Mouse (Mus musculus): Measurements from ENCODE around the gene Fgf4. TPM values are rescaled to one million over a fixed set of nuclear protein-coding genes. Genes with fewer than 3 reads are reported as not detected.

Gene Fgf4
- total RNA-seq, 4 experiments from 2014 or later, result not detected

- DNase-seq (ENCODE audit: low spot score in 2 of 2), result no peak
Measured at GRCm38 (mm10) chr7:144908705-144909104, 61.5 kb downstream of the Fgf4 start.

DNA sequence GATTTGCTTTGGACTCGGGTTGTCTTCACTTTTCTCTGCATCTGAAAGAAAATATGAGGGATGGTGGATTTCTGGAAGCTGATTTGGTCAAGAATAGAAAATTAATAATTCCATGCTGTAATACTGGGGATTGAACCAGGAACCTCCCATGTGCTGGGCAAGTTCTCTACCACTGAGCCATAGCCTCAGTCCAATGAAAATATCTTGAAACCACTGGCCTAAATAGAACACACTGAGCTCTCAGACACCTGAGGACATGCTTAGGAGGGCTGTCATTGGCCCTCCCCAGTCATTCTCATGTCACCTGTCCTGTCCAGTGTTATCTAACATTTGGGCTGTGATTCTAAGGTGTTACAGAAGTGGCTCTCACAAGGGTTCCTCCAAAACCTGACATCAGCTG is 64.0 kb downstream of the Fgf4 start:
- peak in 1 of 2 experiments; percentile 6 for DNase-seq (ENCODE audit: low spot score in 2 of 2)

GRCm38 (mm10) chr7:144912897-144913296 is 65.7 kb downstream of the Fgf4 start:
- DNase-seq (ENCODE audit: low spot score in 2 of 2), result no peak

DNA sequence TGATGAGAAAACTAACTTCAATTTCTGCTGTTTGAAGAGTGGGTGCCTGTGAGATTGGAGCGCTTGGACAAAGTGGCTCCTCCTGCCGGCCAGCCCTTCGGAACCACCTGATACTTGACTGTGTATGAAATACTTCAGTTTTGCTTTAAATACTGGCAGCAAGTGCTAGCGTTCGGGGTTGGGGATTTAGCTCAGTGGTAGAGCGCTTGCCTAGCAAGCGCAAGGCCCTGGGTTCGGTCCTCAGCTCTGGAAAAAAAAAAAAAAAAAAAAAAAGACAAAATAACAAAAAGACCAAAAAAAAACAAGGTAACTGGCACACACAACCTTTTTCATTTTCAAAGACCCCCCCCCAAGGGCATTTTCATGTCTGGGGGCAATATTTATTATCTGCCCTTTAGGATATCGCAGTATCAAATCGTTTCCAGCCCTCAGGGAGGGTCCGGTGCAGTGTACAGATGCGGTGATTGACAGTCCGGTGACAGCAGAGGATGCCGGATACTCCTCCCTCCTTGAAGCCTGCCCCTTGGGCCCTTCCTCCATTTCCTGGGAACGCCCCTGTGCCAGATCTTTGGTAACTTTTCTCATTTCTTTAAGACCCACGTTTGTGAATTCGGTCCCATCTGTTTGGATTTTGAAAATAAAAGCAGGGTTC is 67.3 kb downstream of the Fgf4 start:
- DNase-seq (ENCODE audit: low spot score in 2 of 2), result peak; percentile 64 to 71

Other genes starting within 250 kb of the Fgf4 start
- 1 to 10 TPM; 3.6 to 5.7 (median 4.2) TPM for gene Ano1, start 95.4 kb upstream of the Fgf4 start, total RNA-seq (2022)
- gene Fgf3, start 9.3 kb upstream of the Fgf4 start, total RNA-seq (2022), result 1 to 10 TPM; 1.0 to 1.9 (median 1.4) TPM
- not detected for gene Fgf15, start 49.2 kb downstream of the Fgf4 start, total RNA-seq (2022)
- 10 to 100 TPM; 23.4 to 30.7 (median 24.9) TPM for gene LTO1, start 67.7 kb downstream of the Fgf4 start, total RNA-seq (2022)
- 10 to 100 TPM; 38.1 to 47.4 (median 43.6) TPM for gene Ccnd1, start 92.6 kb downstream of the Fgf4 start, total RNA-seq (2022)

Measured in left cerebral cortex, adult 8-10 months (tissue).